Mouse (Mus musculus) intestine, postnatal 0 days (tissue): ENCODE measurements around the gene Atg7. TPM values are rescaled to one million over a fixed set of nuclear protein-coding genes. Genes with fewer than 3 reads are reported as not detected.
A peak's percentile ranks its signal among the peaks of the same experiment; 100 is the strongest.

Source experiments
- ATAC-seq: fragments of 200-750 bp; cut with Nextera tagmentation; 2 replicates; pipeline ENCODE4 v1.8.0; 2017; ENCODE audit warnings: mild to moderate bottlenecking, moderate TSS enrichment, moderate library complexity
- H3K27ac ChIP-seq: fragments of 300-500 bp; sonication (generic); 2 replicates; pipeline ENCODE4 v1.5.1; 2014; ENCODE audit warnings: mild to moderate bottlenecking, low read depth, low read length, moderate library complexity
- H3K27me3 ChIP-seq: fragments of 300-500 bp; sonication (generic); replicated peaks from 2 replicates; pipeline ENCODE4 v1.6.1; 2014; ENCODE audit warnings: low read length, mixed read lengths; ENCODE audit not compliant: control insufficient read depth, insufficient read depth
- H3K36me3 ChIP-seq: fragments of 300-500 bp; sonication (generic); 2 replicates; pipeline ENCODE4 v1.6.1; 2014; ENCODE audit warnings: mild to moderate bottlenecking, moderate library complexity; ENCODE audit not compliant: control insufficient read depth, insufficient read depth
- H3K4me1 ChIP-seq: fragments of 300-500 bp; sonication (generic); replicated peaks from 2 replicates; pipeline ENCODE4 v1.6.1; 2014; ENCODE audit warnings: antibody characterized with exemption, low read length, mixed read lengths; ENCODE audit not compliant: control insufficient read depth, insufficient read depth
- H3K4me2 ChIP-seq: fragments of 300-500 bp; sonication (generic); replicated peaks from 2 replicates; pipeline ENCODE4 v1.6.1; 2014; ENCODE audit warnings: low read depth, mild to moderate bottlenecking, moderate library complexity
- H3K4me3 ChIP-seq: fragments of 300-500 bp; sonication (generic); 2 replicates; pipeline ENCODE4 v1.5.1; 2014; ENCODE audit warnings: low read depth, low read length
- H3K9ac ChIP-seq: fragments of 300-500 bp; sonication (generic); 2 replicates; pipeline ENCODE4 v1.6.1; 2014; ENCODE audit warnings: mild to moderate bottlenecking, low read depth, low read length
- H3K9me3 ChIP-seq: fragments of 300-500 bp; sonication (generic); 2 replicates; pipeline ENCODE4 v1.6.1; 2016; ENCODE audit warnings: mixed run types; ENCODE audit not compliant: control insufficient read depth
- CTCF ChIP-seq: sonication (generic); IDR thresholded peaks from 2 replicates; pipeline ENCODE4 v1.5.1; 2016; ENCODE audit warnings: low read depth, mild to moderate bottlenecking, control low read depth, antibody characterized with exemption, moderate library complexity
- WGBS: fragments of 180-500 bp; shearing (Covaris S2); extraction: QIAGEN DNeasy Blood & Tissue Kit; methylation state at CpG from one replicate; pipeline ENCODE4 v1.1.7; 2014; 5-methylcytosine and 5-hydroxymethylcytosine counted together
- polyA plus RNA-seq: library from polyadenylated mRNA; unstranded; fragments of >200 nt; fragmentation: Nextera tagmentation; extraction: Ambion mirVana; gene quantifications from 2 replicates; pipeline ENCODE4 v1.2.1, GENCODE M21; 2015

Gene Atg7
- polyA plus RNA-seq, 1 experiment from 2014 or later = 12.4 TPM

DNA sequence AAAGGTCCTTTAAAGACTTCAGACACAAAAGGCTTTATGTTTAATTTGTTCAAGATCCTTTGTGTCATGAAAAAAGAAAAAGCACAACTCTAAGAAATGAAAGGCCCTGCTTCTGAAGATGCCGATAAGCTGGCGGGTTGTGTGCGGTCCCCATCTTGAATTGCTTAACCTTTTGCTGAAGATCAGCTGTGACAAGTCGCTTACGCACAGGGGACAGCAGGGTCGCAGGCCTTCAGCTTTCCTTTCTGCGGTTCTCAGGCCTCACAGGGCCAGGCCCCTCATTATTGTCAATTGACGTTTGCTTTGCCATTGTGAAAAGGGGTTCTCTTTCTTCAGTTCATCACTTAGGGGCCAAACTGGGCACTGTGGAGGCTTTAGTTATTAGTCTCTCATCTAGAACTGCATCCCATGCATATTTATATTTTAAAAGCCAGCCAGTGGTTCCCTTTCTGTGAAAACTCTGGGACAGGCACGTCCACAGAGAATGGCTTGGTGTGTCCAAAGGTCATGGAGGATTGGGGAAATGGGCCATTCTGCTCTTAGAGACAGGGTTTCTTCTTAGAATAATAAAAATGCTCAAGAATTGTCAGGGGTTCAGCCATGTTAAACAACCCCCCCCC lies 39.3 kb downstream of the Atg7 start:
- Histone ChIP-seq H3K36me3 (peaks cover 41% of the 10 kb centered on the region), H3K4me3 (no peak overlapping the region), H3K27ac (no peak overlapping the region), H3K9me3 (no peaks in the 10 kb centered on the region), H3K4me1 (no peaks in the 10 kb centered on the region), H3K9ac (no peak overlapping the region), H3K27me3 (no peaks in the 10 kb centered on the region), H3K4me2 (no peak overlapping the region)
- ATAC-seq = no peak
- no peak for TF ChIP-seq CTCF
- 86% methylated on average over 9 of the region's 9 CpGs for WGBS

DNA sequence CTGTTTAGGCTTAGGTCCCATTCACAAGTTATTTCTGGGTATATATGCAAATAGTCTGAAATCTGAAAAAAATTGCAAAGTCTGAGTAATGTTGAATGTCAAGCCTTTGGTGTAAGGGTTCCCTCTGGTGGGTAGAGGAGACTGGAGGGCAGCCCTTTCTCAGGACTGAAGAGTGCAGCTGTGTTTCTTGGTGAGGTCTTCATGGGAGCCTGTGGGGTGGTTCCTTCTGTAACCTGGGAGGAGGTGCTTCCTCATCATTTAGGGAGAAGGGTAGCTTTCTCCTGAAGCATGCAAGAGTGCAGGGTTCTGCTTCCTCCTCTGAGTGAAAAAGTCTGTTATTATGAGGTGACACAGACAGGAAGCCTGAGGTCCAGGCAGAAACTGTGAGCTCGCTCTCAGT lies 40.8 kb downstream of the Atg7 start:
- H3K27ac ChIP-seq = no peak overlapping the region
- no peaks in the 10 kb centered on the region for H3K27me3 ChIP-seq
- peaks cover 30% of the 10 kb centered on the region; the same call in 1 of the 2 replicates for H3K36me3 ChIP-seq
- peak; percentile 59 for TF ChIP-seq CTCF
- H3K9ac ChIP-seq = no peak overlapping the region
- no peak overlapping the region for H3K4me3 ChIP-seq
- H3K9me3 ChIP-seq = no peaks in the 10 kb centered on the region
- 85% methylated on average over 1 of the region's 1 CpGs for WGBS
- no peak for ATAC-seq
- H3K4me1 ChIP-seq = no peaks in the 10 kb centered on the region
- no peak overlapping the region for H3K4me2 ChIP-seq

DNA sequence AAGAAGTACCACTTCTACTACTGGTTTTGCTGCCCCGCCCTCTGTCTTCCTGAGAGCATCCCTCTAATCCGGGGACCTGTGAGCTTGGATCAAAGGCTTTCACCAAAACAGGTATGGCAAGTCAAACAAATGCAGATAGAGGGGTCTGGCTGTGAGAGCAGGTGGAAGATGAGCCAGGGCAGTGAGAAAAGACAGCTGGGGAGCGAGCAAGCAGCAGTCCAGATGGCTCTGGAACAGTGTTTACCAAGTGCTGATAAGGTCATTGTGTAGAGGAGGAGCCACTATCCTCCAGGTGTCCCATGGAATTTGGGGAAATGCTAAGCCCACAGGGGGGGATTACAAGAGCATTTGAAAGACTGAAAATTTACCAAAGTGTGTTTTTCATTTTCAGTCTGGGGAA lies 41.5 kb downstream of the Atg7 start:
- TF ChIP-seq CTCF = no peak
- no peaks in the 10 kb centered on the region for H3K4me1 ChIP-seq
- H3K4me3 ChIP-seq = no peak overlapping the region
- no peak overlapping the region for H3K4me2 ChIP-seq
- no peak overlapping the region for H3K9ac ChIP-seq
- H3K27me3 ChIP-seq = no peaks in the 10 kb centered on the region
- H3K36me3 ChIP-seq = peaks cover 29% of the 10 kb centered on the region; the same call in 1 of the 2 replicates
- no peak overlapping the region for H3K27ac ChIP-seq
- WGBS = 48% methylated on average over 3 of the region's 3 CpGs
- no peak for ATAC-seq
- H3K9me3 ChIP-seq = no peaks in the 10 kb centered on the region

DNA sequence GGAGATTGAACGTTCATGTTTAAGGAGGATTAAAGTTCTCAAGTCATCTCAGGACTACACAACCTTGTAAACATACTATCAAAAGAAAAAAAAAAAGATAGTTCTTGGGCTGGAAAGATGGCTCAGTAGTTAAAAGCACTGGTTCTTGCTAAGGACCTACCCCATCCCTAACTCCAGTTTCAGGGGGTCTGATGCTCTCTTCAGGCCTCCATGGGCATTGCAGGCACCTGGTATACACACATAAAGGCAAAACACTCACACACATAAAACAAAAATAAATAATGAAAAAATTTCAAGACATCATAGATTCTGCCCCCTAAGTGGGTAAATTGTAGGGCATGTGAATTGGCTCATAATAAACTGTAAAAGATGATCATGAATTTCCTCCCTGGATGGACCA lies 42.5 kb downstream of the Atg7 start:
- WGBS = 78% methylated on average over 1 of the region's 1 CpGs
- ATAC-seq = no peak
- TF ChIP-seq CTCF = peak; percentile 42
- H3K36me3 ChIP-seq = peaks cover 28% of the 10 kb centered on the region
- H3K27ac ChIP-seq = no peak overlapping the region
- H3K4me2 ChIP-seq = no peak overlapping the region
- no peaks in the 10 kb centered on the region for H3K4me1 ChIP-seq
- H3K9ac ChIP-seq = no peak overlapping the region
- no peak overlapping the region for H3K4me3 ChIP-seq
- no peaks in the 10 kb centered on the region for H3K27me3 ChIP-seq
- no peaks in the 10 kb centered on the region for H3K9me3 ChIP-seq

DNA sequence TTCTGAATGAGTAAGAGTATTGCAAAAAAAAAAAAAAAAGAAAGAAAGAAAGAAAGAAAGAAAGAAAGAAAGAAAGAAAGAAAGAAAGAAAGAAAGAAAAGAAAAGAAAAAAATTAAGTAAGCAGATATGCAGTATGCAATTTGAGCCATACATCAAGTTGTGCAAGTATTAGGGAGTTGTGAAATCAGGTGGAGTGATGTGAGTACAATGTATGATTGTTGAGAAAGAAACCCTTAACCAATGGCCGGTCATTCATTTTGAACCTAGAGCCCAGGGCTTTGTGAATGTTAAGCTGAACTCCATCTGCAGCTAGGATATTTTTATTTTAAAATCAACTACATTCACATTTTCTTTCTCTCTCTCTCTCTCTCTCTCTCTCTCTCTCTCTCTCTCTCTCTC lies 44.1 kb downstream of the Atg7 start:
- Histone ChIP-seq H3K4me1 (no peaks in the 10 kb centered on the region), H3K27me3 (no peaks in the 10 kb centered on the region), H3K27ac (no peak overlapping the region), H3K4me2 (no peak overlapping the region), H3K9ac (no peak overlapping the region), H3K36me3 (peaks cover 27% of the 10 kb centered on the region), H3K4me3 (no peak overlapping the region), H3K9me3 (no peaks in the 10 kb centered on the region)
- no peak for TF ChIP-seq CTCF
- WGBS = 74% methylated on average over 1 of the region's 1 CpGs
- ATAC-seq = no peak

DNA sequence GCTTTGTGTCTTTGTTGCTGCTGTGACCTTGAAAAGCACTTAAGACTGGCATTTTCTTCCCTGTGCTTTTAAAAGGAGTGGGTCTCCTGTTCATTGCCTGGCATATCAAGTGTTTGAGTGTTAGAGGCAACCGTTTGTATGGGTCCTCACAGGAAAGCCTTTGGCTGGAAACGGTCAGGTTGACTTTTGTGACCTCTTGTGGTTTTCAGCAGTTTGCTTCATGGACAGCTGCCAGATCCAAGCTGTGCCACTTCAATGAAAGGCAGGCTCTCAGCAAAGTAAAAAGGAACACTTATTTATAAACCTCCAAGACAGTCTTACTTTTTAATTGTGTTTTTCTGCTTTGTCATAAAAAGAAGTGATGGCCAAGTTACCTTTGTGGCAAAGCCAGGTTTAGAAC lies 47.8 kb downstream of the Atg7 start:
- H3K4me2 ChIP-seq = no peak overlapping the region
- no peaks in the 10 kb centered on the region for H3K9me3 ChIP-seq
- H3K9ac ChIP-seq = no peak overlapping the region
- H3K36me3 ChIP-seq = peaks cover 30% of the 10 kb centered on the region
- ATAC-seq = no peak
- H3K4me3 ChIP-seq = no peak overlapping the region
- H3K27ac ChIP-seq = no peak overlapping the region
- H3K27me3 ChIP-seq = no peaks in the 10 kb centered on the region
- no peaks in the 10 kb centered on the region for H3K4me1 ChIP-seq
- TF ChIP-seq CTCF = no peak
- WGBS = 42% methylated on average over 2 of the region's 2 CpGs

DNA sequence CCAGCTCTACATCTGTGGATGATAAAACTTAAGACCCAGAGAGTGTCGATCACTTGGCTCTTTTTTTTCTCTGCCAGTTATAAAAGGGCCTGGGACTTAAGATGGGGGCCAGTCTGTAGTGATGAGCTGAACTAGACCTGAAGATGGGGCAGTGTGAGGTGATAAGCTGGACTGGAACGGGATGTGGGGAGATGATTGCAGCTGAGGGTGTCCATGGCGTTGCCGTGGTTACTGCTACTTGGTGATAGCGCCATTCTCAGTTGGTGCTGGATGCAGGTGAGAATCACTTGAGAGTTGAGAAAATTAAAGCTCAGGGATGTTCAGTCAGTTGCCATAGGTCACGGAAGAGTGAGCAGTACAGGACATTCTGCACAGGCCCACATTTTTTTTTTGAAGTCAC lies 48.6 kb downstream of the Atg7 start:
- Histone ChIP-seq H3K4me1 (no peaks in the 10 kb centered on the region), H3K27me3 (no peaks in the 10 kb centered on the region), H3K9ac (no peak overlapping the region), H3K4me2 (no peak overlapping the region), H3K27ac (no peak overlapping the region), H3K9me3 (no peaks in the 10 kb centered on the region), H3K36me3 (peaks cover 22% of the 10 kb centered on the region), H3K4me3 (no peak overlapping the region)
- no peak for TF ChIP-seq CTCF
- no peak for ATAC-seq
- WGBS = 92% methylated on average over 6 of the region's 6 CpGs
